Mouse (Mus musculus) stomach, postnatal 0 days (tissue): ENCODE results near the gene Card19.

Experiments
- CTCF ChIP-seq: IDR thresholded peaks from 2 replicates; pipeline ENCODE4 v1.5.1; 2016; ENCODE audit warnings: antibody characterized with exemption, low read depth, mild to moderate bottlenecking, moderate library complexity
- EP300 ChIP-seq: optimal IDR thresholded peaks from 2 replicates; pipeline ENCODE3; 2016; ENCODE audit warnings: antibody characterized with exemption

DNA sequence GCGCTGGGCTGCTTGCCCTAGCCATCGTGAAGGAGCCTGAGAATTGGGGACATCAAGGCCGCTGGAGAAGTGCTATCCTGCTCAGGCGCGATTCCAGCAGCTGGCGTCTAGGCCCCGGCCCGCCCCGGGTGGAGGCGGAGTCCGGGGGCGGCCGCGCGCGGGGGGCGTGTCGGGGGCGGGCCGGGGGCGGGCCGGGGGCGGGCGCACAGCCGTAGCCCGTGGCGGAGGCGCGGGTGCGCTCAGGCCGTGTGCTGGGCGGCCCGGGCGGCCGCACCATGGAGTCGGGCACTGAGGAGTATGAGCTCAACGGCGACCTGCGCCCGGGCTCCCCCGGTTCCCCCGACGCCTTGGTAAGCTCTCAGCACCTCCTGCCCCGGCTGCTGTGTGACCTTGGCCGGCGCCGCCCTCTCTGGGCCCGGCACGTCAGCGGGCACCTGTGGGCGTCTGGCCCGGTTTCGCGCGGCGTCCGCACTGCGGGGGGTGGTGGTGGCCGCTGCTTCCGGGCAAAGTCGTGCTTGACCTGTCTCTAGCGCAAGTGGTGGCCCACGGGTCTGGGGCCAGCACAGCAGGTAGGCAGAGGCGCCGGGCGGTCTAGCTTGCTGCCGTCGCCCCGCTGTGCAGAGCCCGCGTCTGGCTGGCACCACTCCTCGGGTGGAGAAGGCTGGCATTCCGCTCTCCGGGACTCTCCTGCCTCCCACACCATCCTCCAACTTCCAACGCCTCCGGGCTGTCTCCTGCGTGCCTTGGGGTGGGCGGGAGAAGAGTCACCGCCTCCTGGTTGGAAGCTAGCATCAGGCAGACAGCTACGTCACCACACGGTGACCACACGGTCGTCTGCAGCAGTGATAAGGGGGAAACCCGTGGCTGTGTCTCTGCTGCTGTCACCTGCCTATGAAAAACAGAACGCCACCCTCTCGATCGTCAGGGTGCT is 28.3 kb downstream of the Card19 start, which contains the start of gene Ninj1:
- TF ChIP-seq CTCF (no peak), EP300 (no peak)
